Comparison of ENCODE assay signal across 13 mouse cellular contexts in the genomic region with DNA sequence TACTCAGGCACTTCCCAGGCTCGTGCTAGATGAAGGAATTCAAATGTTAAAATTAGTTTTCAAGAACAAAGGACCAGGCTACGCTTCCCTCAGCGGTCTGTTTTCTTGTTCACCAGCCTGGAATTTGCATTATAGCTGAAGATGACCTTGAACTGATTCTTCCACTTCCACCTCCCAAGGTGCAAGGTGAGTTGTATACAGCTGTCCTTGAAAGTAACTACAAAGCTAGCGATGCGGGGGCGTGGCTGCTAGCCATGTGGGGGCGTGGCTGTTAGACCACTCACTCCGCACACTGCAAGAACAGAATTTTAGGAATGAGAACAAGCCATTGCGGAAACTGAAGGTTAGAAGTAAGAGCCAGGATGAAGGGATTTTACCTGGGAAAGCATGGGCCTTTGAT. TPM values are rescaled to one million over a fixed set of nuclear protein-coding genes. Genes with fewer than 3 reads are reported as not detected.
DNase-seq lines count a peak whose midpoint lies in the region; ATAC-seq and TF ChIP-seq lines count a peak whose summit lies in the region.
"Had no signal": no experiment of that assay in that cellular context is flagged by ENCODE, and none has a peak within 500 bp of the region (broad histone marks: within the 10 kb centered on the region; RNA-seq: fewer than 3 reads in every experiment).

No protein-coding gene starts in this region.

- no peaks in the 10 kb centered on the region for H3K9me3 ChIP-seq in heart, embryonic 10.5 days
- no peaks in the 10 kb centered on the region for H3K9me3 ChIP-seq in liver, embryonic 11.5 days (ENCODE audit: control insufficient read depth, low read length)
- H3K9me3 ChIP-seq in embryonic facial prominence, embryonic 13.5 days, result no peaks in the 10 kb centered on the region
- no peaks in the 10 kb centered on the region for H3K9me3 ChIP-seq in liver, postnatal 0 days (ENCODE audit: low read length)

- peaks cover 16% of the 10 kb centered on the region for H3K4me1 ChIP-seq in heart, embryonic 10.5 days
- peaks cover 13% of the 10 kb centered on the region for H3K4me1 ChIP-seq in liver, adult 2 months (ENCODE audit: control insufficient read depth, insufficient read depth, low read length)
- H3K4me1 ChIP-seq in liver, embryonic 11.5 days (replicated peaks; ENCODE audit: control insufficient read depth, insufficient read depth, low read length), result peaks cover 3% of the 10 kb centered on the region; the same call in 1 of the 2 replicates
- H3K4me1 ChIP-seq in embryonic facial prominence, embryonic 13.5 days, result peaks cover 5% of the 10 kb centered on the region; the same call in 1 of the 2 replicates
- H3K4me1 ChIP-seq in liver, postnatal 0 days (ENCODE audit: insufficient read depth), result no peaks in the 10 kb centered on the region; the same call in 1 of the 2 replicates

- no peaks in the 10 kb centered on the region for H3K36me3 ChIP-seq in heart, embryonic 10.5 days
- H3K36me3 ChIP-seq in liver, adult 2 months (ENCODE audit: control insufficient read depth, insufficient read depth, low read length), result no peaks in the 10 kb centered on the region
- no peaks in the 10 kb centered on the region for H3K36me3 ChIP-seq in liver, embryonic 11.5 days (ENCODE audit: control insufficient read depth, insufficient read depth, low read length)
- H3K36me3 ChIP-seq in embryonic facial prominence, embryonic 13.5 days, result no peaks in the 10 kb centered on the region
- H3K36me3 ChIP-seq in liver, postnatal 0 days (replicated peaks; ENCODE audit: insufficient read depth, low read length), result no peaks in the 10 kb centered on the region

- no peak overlapping the region for H3K27ac ChIP-seq in heart, embryonic 10.5 days
- H3K27ac ChIP-seq in liver, adult 2 months (replicated peaks; ENCODE audit: insufficient read depth, low read depth, low read length), result peak overlapping the region; percentile 37
- H3K27ac ChIP-seq in liver, embryonic 11.5 days (ENCODE audit: low read depth, low read length), result no peak overlapping the region
- H3K27ac ChIP-seq in embryonic facial prominence, embryonic 13.5 days, result no peak overlapping the region
- H3K27ac ChIP-seq in liver, postnatal 0 days (ENCODE audit: low read depth), result no peak overlapping the region

- WGBS in heart, embryonic 10.5 days, result 5% methylated on average over 9 of the region's 9 CpGs
- 55% methylated on average over 9 of the region's 9 CpGs for WGBS in liver, adult 2 months
- 14% methylated on average over 9 of the region's 9 CpGs for WGBS in liver, embryonic 11.5 days
- 7% methylated on average over 9 of the region's 9 CpGs for WGBS in embryonic facial prominence, embryonic 13.5 days
- 27% methylated on average over 9 of the region's 9 CpGs for WGBS in liver, postnatal 0 days (ENCODE audit: insufficient replicate concordance)

- H3K4me2 ChIP-seq in liver, embryonic 11.5 days, result no peak overlapping the region; the same call in 1 of the 2 replicates
- H3K4me2 ChIP-seq in embryonic facial prominence, embryonic 13.5 days, result peak overlapping the region; percentile 37; the same call in 1 of the 2 replicates
- no peak overlapping the region for H3K4me2 ChIP-seq in liver, postnatal 0 days (ENCODE audit: low read depth, low read length)

- H3K79me2 ChIP-seq in liver, adult 2 months (ENCODE audit: control insufficient read depth, insufficient read depth, low read length), result peaks cover 12% of the 10 kb centered on the region; the same call in 1 of the 2 replicates

- TF ChIP-seq EP300 in liver, postnatal 0 days (IDR thresholded peaks at IDR 0.05; ENCODE audit: low read depth), result no peak

- H3K27me3 ChIP-seq in heart, embryonic 10.5 days (ENCODE audit: insufficient read depth, poor library complexity, severe bottlenecking), result peaks cover 50% of the 10 kb centered on the region
- H3K27me3 ChIP-seq in liver, adult 2 months (ENCODE audit: control insufficient read depth, insufficient read depth, low read length), result no peaks in the 10 kb centered on the region
- peaks cover 42% of the 10 kb centered on the region for H3K27me3 ChIP-seq in liver, embryonic 11.5 days (replicated peaks; ENCODE audit: control insufficient read depth, insufficient read depth, low read length)
- H3K27me3 ChIP-seq in embryonic facial prominence, embryonic 13.5 days, result peaks cover 60% of the 10 kb centered on the region
- peaks cover 25% of the 10 kb centered on the region for H3K27me3 ChIP-seq in liver, postnatal 0 days (ENCODE audit: insufficient read depth, low read length)

- TF ChIP-seq POLR2A in liver, adult 2 months (IDR thresholded peaks at IDR 0.05; ENCODE audit: extremely low read depth, insufficient read depth, low read length), result no peak

- no peak for ATAC-seq in liver, embryonic 11.5 days (replicated peaks; ENCODE audit: low FRiP score)
- ATAC-seq in embryonic facial prominence, embryonic 13.5 days (ENCODE audit: insufficient number of reproducible peaks, insufficient read depth, low FRiP score, low TSS enrichment, low read depth), result no peak
- ATAC-seq in liver, postnatal 0 days, result no peak

- H3K9ac ChIP-seq in liver, adult 2 months (ENCODE audit: low read depth, low read length), result no peak overlapping the region; the same call in 1 of the 2 replicates
- no peak overlapping the region for H3K9ac ChIP-seq in liver, embryonic 11.5 days (ENCODE audit: low read depth, low read length)
- no peak overlapping the region for H3K9ac ChIP-seq in embryonic facial prominence, embryonic 13.5 days
- no peak overlapping the region for H3K9ac ChIP-seq in liver, postnatal 0 days (replicated peaks)

- peak overlapping the region; percentile 35 for H3K4me3 ChIP-seq in heart, embryonic 10.5 days
- no peak overlapping the region for H3K4me3 ChIP-seq in liver, adult 2 months (ENCODE audit: insufficient read depth, low read depth, low read length)
- H3K4me3 ChIP-seq in liver, embryonic 11.5 days (ENCODE audit: low read depth, low read length), result no peak overlapping the region
- H3K4me3 ChIP-seq in embryonic facial prominence, embryonic 13.5 days, result no peak overlapping the region
- H3K4me3 ChIP-seq in liver, postnatal 0 days (ENCODE audit: low read depth, low read length), result no peak overlapping the region

- DNase-seq in heart, embryonic 10.5 days (ENCODE audit: low spot score), result no peak
- no peak for DNase-seq in heart, adult 18-20 months
- DNase-seq in liver, adult 2 months (ENCODE audit: extremely low read depth, low read depth, low spot score), result no peak
- no peak for DNase-seq in liver, embryonic 11.5 days (ENCODE audit: low spot score)
- peak; percentile 20 for DNase-seq in retina, embryonic 14.5 days (ENCODE audit: low spot score)
- DNase-seq in c-Kit-positive CD71-positive TER-119-positive erythroid progenitor cells, embryonic 14.5 days (ENCODE audit: low spot score), result no peak
- DNase-seq in liver, postnatal 0 days, result no peak
- DNase-seq: adrenal gland, adult 8-10 months; gastrocnemius, postnatal 14 days; thymus, adult 18-20 months had no signal

- no peak for TF ChIP-seq CTCF in liver, adult 2 months (IDR thresholded peaks at IDR 0.05; ENCODE audit: low read depth, low read length)
- no peak for TF ChIP-seq CTCF in liver, postnatal 0 days (IDR thresholded peaks at IDR 0.05; ENCODE audit: low read depth)

RNA-seq across cellular contexts. Expression of a gene that starts 1.2 kb away (rescaled TPM):
- polyA plus RNA-seq in heart, embryonic 10.5 days (2016; fragmentation: Nextera tagmentation; extraction: Ambion mirVana), result not detected in 2 replicates
- total RNA-seq in heart, adult 18-20 months (2021), result under 1 TPM in 1 of 2 experiments, not detected in 1; 0.10 TPM
- total RNA-seq in liver, adult 2 months (2014; rRNA removed), result 5.9 and 7.1 TPM in 2 replicates
- polyA plus RNA-seq in liver, adult 2 months (2012; rRNA removed), result 3.0 and 6.7 TPM in 2 replicates
- 0.18 and 0.23 TPM in 2 replicates for polyA plus RNA-seq in liver, embryonic 11.5 days (2014; fragmentation: Nextera tagmentation; extraction: Ambion mirVana)
- polyA plus RNA-seq in embryonic facial prominence, embryonic 13.5 days (2015; fragmentation: Nextera tagmentation; extraction: Ambion mirVana), result 0.14 TPM in 1 of 2 replicates, not detected in the other
- 0.75 and 0.86 TPM in 2 replicates for polyA plus RNA-seq in liver, postnatal 0 days (2015; fragmentation: Nextera tagmentation; extraction: Ambion mirVana)
- total RNA-seq: common myeloid progenitor, adult 5-6 weeks; megakaryocyte-erythroid progenitor cell, adult 5-6 weeks had no signal

RNA-seq across cellular contexts. Expression of a gene that starts 53.8 kb away (rescaled TPM):
- 15.3 and 19.2 TPM in 2 replicates for polyA plus RNA-seq in heart, embryonic 10.5 days (2016; fragmentation: Nextera tagmentation; extraction: Ambion mirVana)
- total RNA-seq in heart, adult 18-20 months (2021), result 10 to 100 TPM; 34.7 to 35.2 TPM
- 141 and 149 TPM in 2 replicates for total RNA-seq in liver, adult 2 months (2014; rRNA removed)
- 203 and 264 TPM in 2 replicates for polyA plus RNA-seq in liver, adult 2 months (2012; rRNA removed)
- polyA plus RNA-seq in liver, embryonic 11.5 days (2014; fragmentation: Nextera tagmentation; extraction: Ambion mirVana), result 17.6 and 20.4 TPM in 2 replicates
- 45.0 and 47.9 TPM in 2 replicates for polyA plus RNA-seq in embryonic facial prominence, embryonic 13.5 days (2015; fragmentation: Nextera tagmentation; extraction: Ambion mirVana)
- 94.6 and 99.9 TPM in 2 replicates for polyA plus RNA-seq in liver, postnatal 0 days (2015; fragmentation: Nextera tagmentation; extraction: Ambion mirVana)
- total RNA-seq: common myeloid progenitor, adult 5-6 weeks had no signal
